ENCODE assay signal across 18 mouse cellular contexts in the genomic region with DNA sequence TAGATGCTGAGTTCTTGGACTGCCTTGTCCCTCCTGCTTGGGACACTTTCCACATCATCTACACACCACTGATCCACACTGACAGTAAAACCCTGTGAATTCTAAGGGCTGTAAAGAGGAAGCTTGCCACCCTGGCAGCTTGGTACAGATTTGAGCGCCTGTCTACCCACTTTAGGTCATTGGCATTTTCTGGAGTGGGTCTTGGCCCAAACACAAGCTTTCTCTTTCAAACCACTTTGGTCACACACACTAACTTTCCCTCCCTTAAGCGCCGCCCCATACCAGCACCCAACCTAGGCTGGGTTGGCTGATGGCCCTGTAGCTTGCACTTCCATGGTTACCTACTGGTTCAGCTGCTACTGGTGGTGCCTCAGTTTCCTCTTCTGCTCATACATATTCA. TPM values are rescaled to one million over a fixed set of nuclear protein-coding genes. Genes with fewer than 3 reads are reported as not detected.
DNase-seq lines count a peak whose midpoint lies in the region; ATAC-seq and TF ChIP-seq lines count a peak whose summit lies in the region.
"Had no signal": no experiment of that assay in that cellular context is flagged by ENCODE, and none has a peak within 500 bp of the region (broad histone marks: within the 10 kb centered on the region; RNA-seq: fewer than 3 reads in every experiment).

No protein-coding gene starts in this region.

- no peaks in the 10 kb centered on the region for H3K27me3 ChIP-seq in hindbrain, embryonic 13.5 days
- H3K27me3 ChIP-seq in hindbrain, embryonic 11.5 days (ENCODE audit: control insufficient read depth, insufficient read depth, low read length), result no peaks in the 10 kb centered on the region
- no peaks in the 10 kb centered on the region for H3K27me3 ChIP-seq in lung, postnatal 0 days (replicated peaks; ENCODE audit: insufficient read depth, low read length)
- no peaks in the 10 kb centered on the region for H3K27me3 ChIP-seq in hindbrain, postnatal 0 days (ENCODE audit: insufficient read depth, low read length)
- no peaks in the 10 kb centered on the region for H3K27me3 ChIP-seq in neural tube, embryonic 14.5 days (ENCODE audit: control insufficient read depth, insufficient read depth, low read length)
- H3K27me3 ChIP-seq: heart, embryonic 12.5 days; lung, embryonic 15.5 days had no signal

- no peak for TF ChIP-seq CTCF in lung, postnatal 0 days (IDR thresholded peaks at IDR 0.05)
- no peak for TF ChIP-seq CTCF in hindbrain, postnatal 0 days (IDR thresholded peaks at IDR 0.05; ENCODE audit: low read depth)

- TF ChIP-seq EP300 in lung, postnatal 0 days (IDR thresholded peaks at IDR 0.05), result no peak

- 88% methylated on average over 3 of the region's 3 CpGs for WGBS in hindbrain, embryonic 13.5 days
- WGBS in hindbrain, embryonic 11.5 days, result 78% methylated on average over 3 of the region's 3 CpGs
- 66% methylated on average over 3 of the region's 3 CpGs for WGBS in lung, postnatal 0 days
- WGBS in hindbrain, postnatal 0 days, result 81% methylated on average over 3 of the region's 3 CpGs
- 85% methylated on average over 3 of the region's 3 CpGs for WGBS in neural tube, embryonic 14.5 days

- no peaks in the 10 kb centered on the region for H3K9me3 ChIP-seq in hindbrain, embryonic 13.5 days
- H3K9me3 ChIP-seq in hindbrain, embryonic 11.5 days (ENCODE audit: control insufficient read depth, low read length), result no peaks in the 10 kb centered on the region
- no peaks in the 10 kb centered on the region for H3K9me3 ChIP-seq in lung, postnatal 0 days (ENCODE audit: low read length)
- H3K9me3 ChIP-seq in hindbrain, postnatal 0 days (ENCODE audit: low read length), result no peaks in the 10 kb centered on the region
- H3K9me3 ChIP-seq in neural tube, embryonic 14.5 days (ENCODE audit: control insufficient read depth, low read length), result no peaks in the 10 kb centered on the region
- H3K9me3 ChIP-seq: embryonic facial prominence, embryonic 10.5 days; heart, embryonic 12.5 days; lung, embryonic 15.5 days had no signal

- H3K4me2 ChIP-seq in hindbrain, embryonic 13.5 days, result no peak overlapping the region
- no peak overlapping the region for H3K4me2 ChIP-seq in hindbrain, embryonic 11.5 days (replicated peaks; ENCODE audit: low read depth, low read length)
- H3K4me2 ChIP-seq in lung, postnatal 0 days (replicated peaks; ENCODE audit: low read depth, low read length), result no peak overlapping the region
- no peak overlapping the region for H3K4me2 ChIP-seq in hindbrain, postnatal 0 days (ENCODE audit: low read depth, low read length)
- no peak overlapping the region for H3K4me2 ChIP-seq in neural tube, embryonic 14.5 days (ENCODE audit: low read depth, low read length)

- no peak overlapping the region for H3K9ac ChIP-seq in hindbrain, embryonic 13.5 days
- H3K9ac ChIP-seq in hindbrain, embryonic 11.5 days (ENCODE audit: low read depth, low read length), result no peak overlapping the region
- no peak overlapping the region for H3K9ac ChIP-seq in lung, postnatal 0 days (replicated peaks; ENCODE audit: low read depth)
- H3K9ac ChIP-seq in hindbrain, postnatal 0 days (replicated peaks; ENCODE audit: low read length), result no peak overlapping the region
- no peak overlapping the region for H3K9ac ChIP-seq in neural tube, embryonic 14.5 days (replicated peaks; ENCODE audit: low read depth, low read length)
- H3K9ac ChIP-seq: forebrain, postnatal 0 days had no signal

- H3K4me1 ChIP-seq in hindbrain, embryonic 13.5 days (replicated peaks), result peaks cover 15% of the 10 kb centered on the region
- no peaks in the 10 kb centered on the region for H3K4me1 ChIP-seq in hindbrain, embryonic 11.5 days (replicated peaks; ENCODE audit: control insufficient read depth, insufficient read depth, low read length)
- H3K4me1 ChIP-seq in lung, postnatal 0 days (ENCODE audit: insufficient read depth, low read depth, low read length), result no peaks in the 10 kb centered on the region
- H3K4me1 ChIP-seq in hindbrain, postnatal 0 days (ENCODE audit: insufficient read depth, low read length), result no peaks in the 10 kb centered on the region
- H3K4me1 ChIP-seq in neural tube, embryonic 14.5 days (ENCODE audit: control insufficient read depth, insufficient read depth, low read length), result 0 out of 2 replicates have a peak, but pooled peaks cover 2% of the 10 kb centered on the region

- no peaks in the 10 kb centered on the region for H3K36me3 ChIP-seq in hindbrain, embryonic 13.5 days
- no peaks in the 10 kb centered on the region for H3K36me3 ChIP-seq in hindbrain, embryonic 11.5 days (ENCODE audit: control insufficient read depth, insufficient read depth, low read length)
- no peaks in the 10 kb centered on the region for H3K36me3 ChIP-seq in lung, postnatal 0 days (ENCODE audit: insufficient read depth, low read length)
- no peaks in the 10 kb centered on the region for H3K36me3 ChIP-seq in hindbrain, postnatal 0 days (ENCODE audit: insufficient read depth, low read length)
- H3K36me3 ChIP-seq in neural tube, embryonic 14.5 days (ENCODE audit: control insufficient read depth, insufficient read depth, low read length), result no peaks in the 10 kb centered on the region
- H3K36me3 ChIP-seq: embryonic facial prominence, embryonic 10.5 days; heart, embryonic 12.5 days; lung, embryonic 15.5 days had no signal

- no peak overlapping the region for H3K27ac ChIP-seq in hindbrain, embryonic 13.5 days
- no peak overlapping the region for H3K27ac ChIP-seq in hindbrain, embryonic 11.5 days (ENCODE audit: low read depth, low read length)
- H3K27ac ChIP-seq in lung, postnatal 0 days (ENCODE audit: low read length), result no peak overlapping the region
- H3K27ac ChIP-seq in hindbrain, postnatal 0 days, result no peak overlapping the region
- peak overlapping the region; percentile 16; the same call in 1 of the 2 replicates for H3K27ac ChIP-seq in neural tube, embryonic 14.5 days (ENCODE audit: low read depth, low read length)
- H3K27ac ChIP-seq: gastrocnemius, adult 2 months; left cerebral cortex, adult 2 months; lung, embryonic 15.5 days had no signal

- DNase-seq in hindbrain, embryonic 11.5 days (ENCODE audit: low spot score), result no peak
- peak; percentile 23 for DNase-seq in lung, postnatal 25 days (ENCODE audit: low spot score)
- no peak for DNase-seq in lung, postnatal 0 days (ENCODE audit: low spot score)
- no peak for DNase-seq in hindbrain, postnatal 0 days (ENCODE audit: low spot score)
- no peak for DNase-seq in layer of hippocampus, adult 8-10 months (ENCODE audit: low spot score in 2 of 2)
- DNase-seq: adrenal gland, adult 2 months; layer of hippocampus, adult 9-11 months had no signal

- peak; percentile 15; the same call in 1 of the 2 replicates for ATAC-seq in hindbrain, embryonic 13.5 days (ENCODE audit: low FRiP score)
- no peak for ATAC-seq in hindbrain, embryonic 11.5 days (ENCODE audit: low FRiP score)
- no peak for ATAC-seq in lung, postnatal 0 days
- peak; percentile 43 for ATAC-seq in hindbrain, postnatal 0 days
- ATAC-seq in neural tube, embryonic 14.5 days (ENCODE audit: low read depth), result peak; percentile 9; the same call in 1 of the 2 replicates

- H3K4me3 ChIP-seq in hindbrain, embryonic 13.5 days, result no peak overlapping the region
- H3K4me3 ChIP-seq in hindbrain, embryonic 11.5 days (ENCODE audit: low read depth, low read length), result no peak overlapping the region
- H3K4me3 ChIP-seq in lung, postnatal 0 days (ENCODE audit: low read depth, low read length), result no peak overlapping the region
- no peak overlapping the region for H3K4me3 ChIP-seq in hindbrain, postnatal 0 days (ENCODE audit: low read length)
- H3K4me3 ChIP-seq in neural tube, embryonic 14.5 days (ENCODE audit: low read depth, low read length), result no peak overlapping the region
- H3K4me3 ChIP-seq: left cerebral cortex, adult 2 months had no signal

RNA-seq across cellular contexts. Expression of gene Fam180a, which starts 55.6 kb away (rescaled TPM):
- polyA plus RNA-seq in hindbrain, embryonic 13.5 days (2015; fragmentation: Nextera tagmentation; extraction: Ambion mirVana), result 0.27 and 0.71 TPM in 2 replicates
- polyA plus RNA-seq in hindbrain, embryonic 11.5 days (2014; fragmentation: Nextera tagmentation; extraction: Ambion mirVana), result 0.15 TPM in 1 of 2 replicates, not detected in the other
- 3.4 and 4.4 TPM in 2 replicates for polyA plus RNA-seq in lung, postnatal 0 days (2015; fragmentation: Nextera tagmentation; extraction: Ambion mirVana)
- 0.68 and 1.5 TPM in 2 replicates for total RNA-seq in hindbrain, postnatal 0 days (2014; rRNA removed)
- 2.9 and 3.2 TPM in 2 replicates for polyA plus RNA-seq in hindbrain, postnatal 0 days (2015; fragmentation: Nextera tagmentation; extraction: Ambion mirVana)
- 0.93 TPM in 1 of 2 replicates, not detected in the other for polyA plus RNA-seq in neural tube, embryonic 14.5 days (2014; fragmentation: Nextera tagmentation; extraction: Ambion mirVana)
- total RNA-seq in layer of hippocampus, adult 8-10 months (2022), result 1 to 10 TPM; 1.1 to 3.1 (median 1.9) TPM
- total RNA-seq: megakaryocyte-erythroid progenitor cell, adult 5-6 weeks had no signal
- polyA plus RNA-seq: embryonic facial prominence, embryonic 10.5 days; inflammation-experienced regulatory T-cells, adult 6 months; liver, embryonic 11.5 days had no signal

Comparison
In these comparisons a context has a peak if more than half of its experiments do, and no peak if none do; other contexts are left out.
1. ATAC-seq: peak in hindbrain, embryonic 13.5 days (single experiment), hindbrain, postnatal 0 days (single experiment) and neural tube, embryonic 14.5 days (single experiment); none in hindbrain, embryonic 11.5 days (single experiment) and lung, postnatal 0 days (single experiment).